Mouse (Mus musculus) kidney, adult 2 months (tissue): ENCODE data around the gene Pdgfa.

Source experiments
- CTCF ChIP-seq: fragments of 200-500 bp; conservative IDR thresholded peaks from 2 replicates; pipeline ENCODE4 v1.5.1; 2011; ENCODE audit warnings: low read depth, mild to moderate bottlenecking, control low read depth, low read length, moderate library complexity, mixed read lengths; ENCODE audit not compliant: insufficient read depth, insufficient read length
- POLR2A ChIP-seq: fragments of 200-500 bp; IDR thresholded peaks from one replicate; pipeline ENCODE4 v1.6.1; 2011; ENCODE audit warnings: low read depth, low read length, control low read depth

GRCm38 (mm10) chr5:138971405-138971804, 25.8 kb downstream of the Pdgfa start:
- TF ChIP-seq CTCF (no peak), POLR2A (no peak)
